Mouse (Mus musculus): ENCODE results near the gene Ins1. TPM values are rescaled to one million over a fixed set of nuclear protein-coding genes. Genes with fewer than 3 reads are reported as not detected.

Ins1 gene
- total RNA-seq (2017), result not detected in 2 replicates

DNA sequence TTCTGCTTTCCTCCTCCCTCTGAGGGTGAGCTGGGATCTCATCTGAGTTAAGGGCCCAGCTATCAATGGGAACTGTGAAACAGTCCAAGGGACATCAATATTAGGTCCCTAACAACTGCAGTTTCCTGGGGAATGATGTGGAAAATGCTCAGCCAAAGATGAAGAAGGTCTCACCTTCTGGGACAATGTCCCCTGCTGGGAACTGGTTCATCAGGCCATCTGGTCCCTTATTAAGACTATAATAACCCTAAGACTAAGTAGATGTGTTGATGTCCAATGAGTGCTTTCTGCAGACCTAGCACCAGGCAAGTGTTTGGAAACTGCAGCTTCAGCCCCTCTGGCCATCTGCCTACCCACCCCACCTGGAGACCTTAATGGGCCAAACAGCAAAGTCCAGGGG, at the start of gene Ins1:
TSS of gene Ins1 (plus strand) at position 301 of the 400 bp plus-strand sequence.
- ATAC-seq (ENCODE audit: extremely low read depth, insufficient number of reproducible peaks, low FRiP score, poor library complexity, severe bottlenecking), result no peak
